Mouse (Mus musculus) embryonic stem cell, embryonic (primary cell): Measurements from ENCODE around the gene Vmn2r98.
"Not testable (repeated sequence)": the region's sequence is repeated elsewhere in the genome, so short reads cannot be mapped to it uniquely, and the experiment has no call there.

Source experiments
- CTCF ChIA-PET, 4 experiments: fragments of 300-600 bp in 2 of 4; fragments of 350-600 bp in 2 of 4; sonication (Branson Sonifier 250); formaldehyde crosslinking; loops; one replicate each; lab custom pipeline; 2022; ENCODE audit warnings: inconsistent platforms in 2 of 4; lab: Charles Lee
- POLR2A ChIA-PET, 4 experiments: fragments of 300-600 bp in 2 of 4; fragments of 350-600 bp in 2 of 4; sonication (Branson Sonifier 250); formaldehyde crosslinking; loops; one replicate each; lab custom pipeline; 2022; ENCODE audit warnings: antibody characterized with exemption in 4 of 4, inconsistent platforms in 1 of 4; lab: Charles Lee

Gene Vmn2r98

DNA sequence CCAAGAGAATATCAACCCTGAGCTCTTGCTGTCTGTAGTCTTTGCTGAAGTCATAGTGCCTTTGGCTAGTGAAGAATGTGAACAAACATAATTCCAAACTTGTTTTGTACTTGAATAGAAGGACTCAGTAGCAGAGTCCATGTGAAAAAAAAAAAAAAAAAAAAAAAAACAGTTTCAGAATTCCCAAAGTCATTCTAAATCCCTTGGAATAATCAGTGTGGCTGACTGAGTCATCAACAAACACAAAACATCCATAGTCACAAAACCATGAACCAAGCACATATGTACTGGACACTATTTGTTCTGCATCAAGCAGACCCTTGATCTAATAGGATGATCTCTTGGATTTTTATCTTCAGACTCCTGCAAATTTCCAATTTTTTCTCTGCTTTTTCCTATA lies at the start of gene Vmn2r98:
Gene Vmn2r98, plus strand, starts transcription at position 301 of the 400 bp plus-strand sequence.
- POLR2A ChIA-PET = interaction anchor here in 1 of 4 experiments (0.7 kb wide), 1 partner anchor 51 kb away, joined by 3 read pairs; no protein-coding TSS in a partner anchor
- CTCF ChIA-PET = not testable (repeated sequence)

DNA sequence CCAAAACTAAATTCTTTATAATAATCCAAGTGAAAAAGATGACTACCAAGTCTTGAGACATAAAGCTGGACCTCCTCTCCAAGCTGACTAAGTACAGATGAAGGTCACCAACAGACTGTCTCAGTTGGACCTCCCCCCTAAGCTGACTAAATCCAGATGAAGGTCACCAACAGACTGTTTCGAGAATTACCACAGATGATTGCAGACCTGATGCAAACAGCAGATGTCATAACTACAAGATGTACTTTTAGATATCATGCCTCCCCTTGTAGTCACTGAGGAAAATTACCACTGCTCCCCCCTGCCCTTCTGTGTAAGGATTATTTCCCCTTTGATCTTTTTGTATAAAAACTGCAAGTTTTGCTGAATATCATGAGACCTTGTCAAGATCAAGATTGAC lies 21.8 kb upstream of the Vmn2r98 start:
- CTCF ChIA-PET, POLR2A ChIA-PET: not testable (repeated sequence)

DNA sequence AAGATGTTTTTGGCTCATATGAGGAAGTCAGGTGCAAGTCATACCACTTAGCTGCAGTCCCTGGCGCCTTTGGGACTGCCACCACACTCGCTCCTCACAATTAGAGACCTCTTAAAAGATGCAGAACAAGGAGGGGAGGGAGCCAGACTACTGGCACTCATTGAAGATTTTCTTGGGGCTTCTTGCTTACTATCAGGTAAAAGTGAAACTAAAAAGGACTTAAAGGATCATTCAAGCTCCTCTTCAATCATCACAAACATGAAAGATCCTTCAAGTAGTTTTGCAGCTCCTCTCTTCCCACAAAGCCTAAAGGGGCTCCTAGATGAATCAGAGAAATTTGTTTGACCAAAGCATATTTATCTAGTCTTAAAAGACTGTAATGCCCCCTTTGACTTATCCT lies 21.3 kb upstream of the Vmn2r98 start:
- CTCF ChIA-PET = no interaction called here
- POLR2A ChIA-PET = no interaction called here

DNA sequence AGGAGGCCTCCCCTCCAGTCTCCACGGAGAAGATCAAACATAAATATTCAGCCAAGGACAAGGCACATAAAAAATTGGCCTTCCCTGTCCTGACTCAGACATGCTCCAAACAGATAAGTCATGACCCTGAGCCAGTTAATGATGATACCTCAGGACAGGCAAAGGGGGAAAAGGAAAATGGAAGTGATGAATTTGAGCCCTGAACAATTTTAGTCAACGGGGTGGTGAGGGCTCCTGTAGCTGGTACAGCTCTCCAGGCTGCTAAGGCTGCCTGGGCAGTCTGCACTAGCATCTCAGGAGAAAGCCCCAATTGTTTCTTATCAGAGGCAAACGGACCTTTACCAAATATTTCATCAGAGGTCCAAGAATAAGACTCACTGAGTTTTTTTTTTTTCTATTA lies 20.5 kb upstream of the Vmn2r98 start:
- ChIA-PET CTCF (no interaction called here), POLR2A (no interaction called here)
